Mouse (Mus musculus) c-Kit-positive CD71-negative TER-119-negative erythroid progenitor cells, embryonic 14.5 days (primary cell): ENCODE data around the gene Ccr5.

ENCODE experiments used
- DNase-seq: peaks from one replicate; pipeline ENCODE4 v3.0.0-alpha.2; 2013; ENCODE audit warnings: low read depth

Ccr5 gene

DNA sequence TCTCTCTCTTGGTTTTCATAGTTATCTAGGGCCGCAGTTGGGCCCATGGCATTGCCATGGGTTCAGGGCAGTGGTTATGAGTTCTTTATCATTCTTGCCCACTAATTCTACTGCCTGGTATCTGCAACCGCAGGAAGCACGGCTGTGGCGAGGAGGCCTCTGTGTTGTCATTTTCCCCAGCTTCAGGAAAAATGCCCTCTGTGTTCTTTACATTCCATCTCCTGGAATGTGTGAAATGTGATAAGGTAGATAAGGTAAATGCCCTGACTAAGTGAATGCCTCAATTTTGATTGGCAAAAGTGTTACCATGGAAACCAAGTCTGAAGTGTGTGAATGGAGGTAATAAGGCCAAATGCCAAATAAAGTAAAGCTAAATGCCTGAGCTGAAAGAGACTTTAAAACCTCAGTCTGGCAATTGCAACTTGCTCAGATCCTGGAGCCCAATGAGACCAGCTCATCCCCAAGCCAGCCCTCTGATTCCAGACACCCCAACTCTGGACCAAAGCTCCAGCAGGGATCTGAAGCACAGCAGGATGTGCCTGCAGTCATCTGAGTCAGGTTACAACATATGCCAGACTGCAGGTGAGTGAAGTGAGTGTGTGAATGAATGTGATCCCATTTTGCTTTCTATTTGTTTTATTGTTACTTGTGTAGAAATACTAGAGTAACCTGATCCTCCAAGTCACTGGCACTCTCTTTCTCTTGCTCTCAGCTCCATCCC, 16.9 kb downstream of the Ccr5 start:
- no peak for DNase-seq

- no peak for DNase-seq
These were observed 22.3 kb downstream of the Ccr5 start for GRCm38 (mm10) chr9:124143678-124144077.

DNA sequence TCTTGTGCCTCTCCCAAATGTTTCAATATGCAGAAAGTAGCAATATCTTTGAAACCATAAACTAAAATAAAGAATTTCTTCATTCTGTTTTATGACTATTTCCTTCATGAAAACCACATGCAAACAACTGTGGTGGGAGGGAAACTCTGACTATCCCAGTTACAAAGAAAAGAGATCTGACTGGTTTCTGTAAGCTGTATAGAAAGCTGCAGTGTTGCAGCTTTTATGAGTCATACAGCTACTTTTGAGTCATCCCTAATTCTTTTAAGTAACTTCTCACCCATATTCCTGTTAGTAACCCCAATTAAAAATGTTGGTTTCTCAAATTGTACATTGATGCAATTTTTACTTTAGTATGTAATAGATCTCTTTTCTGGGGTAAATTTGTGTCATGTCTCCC, 25.0 kb downstream of the Ccr5 start:
- DNase-seq, result no peak
